Mouse (Mus musculus) brain, embryonic 14.5 days (tissue): ENCODE measurements around the gene Naif1.

ENCODE experiments used
- CTCF ChIP-seq: fragments of 200-500 bp; IDR thresholded peaks from 2 replicates; pipeline ENCODE4 v1.5.1; 2012; ENCODE audit warnings: inconsistent platforms, mild to moderate bottlenecking, moderate library complexity, borderline replicate concordance; ENCODE audit not compliant: insufficient read depth, insufficient read length; ENCODE audit errors: extremely low read depth
- POLR2A ChIP-seq: fragments of 200-500 bp; IDR thresholded peaks from 2 replicates; pipeline ENCODE4 v1.6.1; 2012; ENCODE audit warnings: mild to moderate bottlenecking, inconsistent platforms, borderline replicate concordance; ENCODE audit not compliant: poor library complexity, insufficient read depth, insufficient read length, severe bottlenecking; ENCODE audit errors: extremely low read depth

- no peak for TF ChIP-seq CTCF
- no peak for TF ChIP-seq POLR2A
These were observed 12.6 kb upstream of the Naif1 start for GRCm38 (mm10) chr2:32437612-32438166.
